Mouse (Mus musculus) kidney, embryonic 14.5 days (tissue): ENCODE results near the gene Gm9970. TPM values are rescaled to one million over a fixed set of nuclear protein-coding genes. Genes with fewer than 3 reads are reported as not detected.

Source experiments
- ATAC-seq: fragments of 200-750 bp; cut with Nextera tagmentation; 2 replicates; pipeline ENCODE4 v1.8.0; 2017; ENCODE audit warnings: moderate number of reproducible peaks, mild to moderate bottlenecking, moderate TSS enrichment, moderate library complexity; ENCODE audit not compliant: low FRiP score, low TSS enrichment
- H3K27ac ChIP-seq: fragments of 300-500 bp; sonication (generic); 2 replicates; pipeline ENCODE4 v1.5.1; 2014; ENCODE audit warnings: low read depth, mild to moderate bottlenecking, low read length, moderate library complexity, mixed read lengths
- H3K27me3 ChIP-seq: fragments of 300-500 bp; sonication (generic); 2 replicates; pipeline ENCODE4 v1.6.1; 2014; ENCODE audit warnings: mild to moderate bottlenecking, low read length; ENCODE audit not compliant: control insufficient read depth, insufficient read depth
- H3K36me3 ChIP-seq: fragments of 300-500 bp; sonication (generic); 2 replicates; pipeline ENCODE4 v1.6.1; 2014; ENCODE audit warnings: low read length, mixed read lengths; ENCODE audit not compliant: control insufficient read depth, insufficient read depth
- H3K4me1 ChIP-seq: fragments of 300-500 bp; sonication (generic); 2 replicates; pipeline ENCODE4 v1.6.1; 2014; ENCODE audit warnings: low read length, mixed read lengths; ENCODE audit not compliant: control insufficient read depth, insufficient read depth
- H3K4me2 ChIP-seq: fragments of 300-500 bp; sonication (generic); replicated peaks from 2 replicates; pipeline ENCODE4 v1.6.1; 2014; ENCODE audit warnings: low read depth, mild to moderate bottlenecking, low read length
- H3K4me3 ChIP-seq: fragments of 300-500 bp; sonication (generic); 2 replicates; pipeline ENCODE4 v1.5.1; 2014; ENCODE audit warnings: mild to moderate bottlenecking, low read length
- H3K9ac ChIP-seq: fragments of 300-500 bp; sonication (generic); 2 replicates; pipeline ENCODE4 v1.6.1; 2014; ENCODE audit warnings: low read depth, mild to moderate bottlenecking, low read length, moderate library complexity
- H3K9me3 ChIP-seq: fragments of 300-500 bp; sonication (generic); 2 replicates; pipeline ENCODE4 v1.6.1; 2016; ENCODE audit warnings: low read length; ENCODE audit not compliant: control insufficient read depth
- WGBS: fragments of 180-500 bp; shearing (Covaris S2); extraction: QIAGEN DNeasy Blood & Tissue Kit; methylation state at CpG from one replicate; pipeline ENCODE4 v1.1.7; 2014; 5-methylcytosine and 5-hydroxymethylcytosine counted together
- polyA plus RNA-seq: library from polyadenylated mRNA; unstranded; fragments of >200 nt; fragmentation: Nextera tagmentation; extraction: Ambion mirVana; gene quantifications from 2 replicates; pipeline ENCODE4 v1.2.1, GENCODE M21; 2014

Gm9970 gene
- polyA plus RNA-seq, 1 experiment from 2014 or later: 0.72 TPM

DNA sequence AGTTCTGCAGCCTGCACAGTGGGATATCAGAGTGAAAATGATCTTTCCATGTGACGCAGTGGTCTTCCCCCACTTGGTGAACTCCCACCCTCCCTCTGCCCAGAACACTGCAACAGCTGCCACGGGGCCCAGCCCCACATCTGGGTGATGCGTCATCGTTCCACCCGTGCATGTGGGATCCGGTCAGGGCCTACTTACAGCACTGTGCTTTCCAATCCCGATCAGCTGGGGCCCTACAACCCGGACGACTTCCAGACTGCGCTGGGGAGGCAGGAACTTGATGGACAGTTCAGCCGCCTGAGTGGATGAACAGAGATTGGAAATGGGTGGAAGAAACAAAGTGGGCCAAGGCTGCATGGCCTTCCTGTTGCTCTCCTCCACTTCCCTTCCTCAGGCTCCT is 16.6 kb upstream of the Gm9970 start:
- no peaks in the 10 kb centered on the region for H3K9me3 ChIP-seq
- H3K4me2 ChIP-seq: no peak overlapping the region
- no peaks in the 10 kb centered on the region for H3K4me1 ChIP-seq
- no peak for ATAC-seq
- H3K36me3 ChIP-seq: peaks cover 58% of the 10 kb centered on the region
- 83% methylated on average over 11 of the region's 11 CpGs for WGBS
- H3K4me3 ChIP-seq: no peak overlapping the region
- no peak overlapping the region for H3K9ac ChIP-seq
- H3K27ac ChIP-seq: no peak overlapping the region
- H3K27me3 ChIP-seq: no peaks in the 10 kb centered on the region

DNA sequence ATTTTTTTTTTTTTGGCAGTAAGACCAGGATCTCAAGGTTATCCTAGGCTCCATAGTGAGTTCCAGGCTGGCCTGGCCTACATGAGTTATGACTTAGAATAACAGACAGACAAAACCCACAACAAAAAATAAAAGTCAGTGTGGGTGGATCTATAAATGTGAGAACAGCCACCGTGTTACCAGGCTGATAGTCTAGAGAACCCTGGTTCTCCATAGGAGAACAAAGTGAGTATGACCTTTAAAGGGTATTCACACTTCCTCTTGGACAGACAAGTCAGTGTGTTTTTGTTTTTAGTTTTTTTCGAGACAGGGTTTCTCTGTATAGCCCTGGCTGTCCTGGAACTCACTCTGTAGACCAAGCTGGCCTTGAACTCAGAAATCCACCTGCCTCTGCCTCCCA is 14.9 kb upstream of the Gm9970 start:
- Histone ChIP-seq H3K9me3 (no peaks in the 10 kb centered on the region), H3K4me2 (no peak overlapping the region), H3K9ac (no peak overlapping the region), H3K27me3 (no peaks in the 10 kb centered on the region), H3K27ac (no peak overlapping the region), H3K4me1 (peaks cover 4% of the 10 kb centered on the region; the same call in 1 of the 2 replicates), H3K36me3 (peaks cover 60% of the 10 kb centered on the region), H3K4me3 (no peak overlapping the region)
- ATAC-seq: no peak
- WGBS: 86% methylated on average over 2 of the region's 2 CpGs

DNA sequence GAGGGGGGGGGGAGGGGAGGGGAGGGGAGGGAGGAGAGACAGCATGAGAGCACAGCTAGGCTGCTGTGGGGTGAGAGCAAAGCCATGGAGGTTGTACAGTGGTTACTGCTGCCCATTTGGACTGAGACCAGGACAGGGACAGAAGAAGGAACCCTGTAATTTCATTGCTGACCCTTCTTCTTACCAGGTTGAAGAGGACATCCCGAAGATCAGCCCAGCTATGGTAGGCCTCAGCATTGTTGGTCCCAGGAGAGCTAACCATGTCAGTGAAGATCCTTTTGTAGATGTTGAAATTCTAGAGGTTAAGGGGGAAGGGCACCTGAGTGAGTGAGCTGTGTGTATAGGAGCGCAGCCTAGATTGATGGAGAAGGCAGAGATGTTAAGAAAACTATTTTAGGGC is 14.3 kb upstream of the Gm9970 start:
- Histone ChIP-seq H3K9me3 (no peaks in the 10 kb centered on the region), H3K27ac (no peak overlapping the region), H3K4me2 (no peak overlapping the region), H3K4me3 (no peak overlapping the region), H3K9ac (no peak overlapping the region), H3K4me1 (peaks cover 4% of the 10 kb centered on the region; the same call in 1 of the 2 replicates), H3K36me3 (peaks cover 60% of the 10 kb centered on the region), H3K27me3 (no peaks in the 10 kb centered on the region)
- 93% methylated on average over 2 of the region's 2 CpGs for WGBS
- no peak for ATAC-seq

DNA sequence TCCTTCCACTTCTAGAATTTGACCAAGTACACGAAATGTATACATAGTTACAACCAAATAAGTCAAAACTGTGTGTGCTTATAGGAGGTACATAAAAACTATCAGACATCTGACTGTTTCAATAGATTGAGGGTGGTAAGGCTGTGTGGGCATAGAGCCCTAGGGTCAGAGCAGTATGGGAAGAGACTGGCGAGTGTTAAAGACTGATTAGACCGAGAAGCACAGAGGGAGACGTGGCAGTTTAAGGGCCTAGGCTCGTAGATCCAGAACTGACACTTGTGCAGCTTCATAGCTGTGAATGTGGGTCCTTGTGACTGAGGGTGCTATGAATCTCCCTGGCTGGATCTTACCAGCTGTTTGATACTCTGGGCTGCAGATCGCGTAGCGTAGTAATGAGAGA is 13.9 kb upstream of the Gm9970 start:
- Histone ChIP-seq H3K27ac (no peak overlapping the region), H3K4me3 (no peak overlapping the region), H3K27me3 (no peaks in the 10 kb centered on the region), H3K36me3 (peaks cover 60% of the 10 kb centered on the region), H3K4me1 (peaks cover 4% of the 10 kb centered on the region; the same call in 1 of the 2 replicates), H3K4me2 (no peak overlapping the region), H3K9ac (no peak overlapping the region), H3K9me3 (no peaks in the 10 kb centered on the region)
- WGBS: 85% methylated on average over 8 of the region's 8 CpGs
- no peak for ATAC-seq

DNA sequence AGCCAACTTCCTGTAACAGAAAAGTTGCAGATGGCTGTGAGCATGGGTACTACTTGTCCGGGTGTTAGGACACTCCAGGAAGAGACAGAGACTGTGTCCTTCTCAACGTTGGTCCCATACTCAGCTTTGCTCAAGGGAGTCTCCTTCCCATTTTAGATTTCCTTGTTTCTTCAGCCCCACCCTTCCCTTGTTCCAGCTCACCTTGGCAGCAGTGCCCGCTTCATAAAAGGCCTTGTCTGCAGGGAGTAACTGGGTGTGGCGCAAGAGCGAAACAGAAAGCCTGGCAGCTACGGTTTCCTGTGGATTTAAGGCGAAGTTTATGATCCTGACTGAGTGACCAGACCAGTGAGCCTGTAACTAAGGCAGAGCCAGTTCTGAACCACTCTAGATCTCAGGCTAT is 13.4 kb upstream of the Gm9970 start:
- Histone ChIP-seq H3K4me3 (no peak overlapping the region), H3K9me3 (no peaks in the 10 kb centered on the region), H3K4me2 (no peak overlapping the region), H3K27me3 (no peaks in the 10 kb centered on the region), H3K27ac (no peak overlapping the region), H3K36me3 (peaks cover 60% of the 10 kb centered on the region), H3K9ac (no peak overlapping the region), H3K4me1 (peaks cover 4% of the 10 kb centered on the region; the same call in 1 of the 2 replicates)
- no peak for ATAC-seq
- 77% methylated on average over 7 of the region's 7 CpGs for whole genome bisulfite sequencing

DNA sequence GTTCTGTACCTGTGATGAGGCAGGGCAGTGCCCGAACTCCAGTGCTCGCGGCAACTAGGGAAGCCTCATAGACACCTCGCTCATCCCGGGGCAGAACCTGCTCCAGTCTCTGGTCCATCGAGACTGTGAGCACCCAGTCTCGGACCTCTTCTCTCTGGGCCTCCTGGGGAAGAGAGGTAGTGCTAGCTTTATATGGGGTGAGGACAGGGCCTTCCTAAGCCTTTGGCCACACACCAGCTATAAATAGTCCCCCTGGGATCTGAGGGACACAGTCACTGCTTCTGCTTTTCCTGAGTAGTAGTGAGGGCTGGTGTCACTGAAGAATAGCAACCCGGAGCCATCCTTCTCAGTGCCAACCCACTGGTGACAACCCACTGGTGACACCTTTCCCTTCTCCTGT is 12.8 kb upstream of the Gm9970 start:
- no peaks in the 10 kb centered on the region for H3K27me3 ChIP-seq
- WGBS: 90% methylated on average over 8 of the region's 8 CpGs
- no peaks in the 10 kb centered on the region for H3K9me3 ChIP-seq
- no peak overlapping the region for H3K4me2 ChIP-seq
- H3K4me3 ChIP-seq: no peak overlapping the region
- peaks cover 4% of the 10 kb centered on the region; the same call in 1 of the 2 replicates for H3K4me1 ChIP-seq
- no peak overlapping the region for H3K27ac ChIP-seq
- no peak for ATAC-seq
- no peak overlapping the region for H3K9ac ChIP-seq
- H3K36me3 ChIP-seq: peaks cover 63% of the 10 kb centered on the region

DNA sequence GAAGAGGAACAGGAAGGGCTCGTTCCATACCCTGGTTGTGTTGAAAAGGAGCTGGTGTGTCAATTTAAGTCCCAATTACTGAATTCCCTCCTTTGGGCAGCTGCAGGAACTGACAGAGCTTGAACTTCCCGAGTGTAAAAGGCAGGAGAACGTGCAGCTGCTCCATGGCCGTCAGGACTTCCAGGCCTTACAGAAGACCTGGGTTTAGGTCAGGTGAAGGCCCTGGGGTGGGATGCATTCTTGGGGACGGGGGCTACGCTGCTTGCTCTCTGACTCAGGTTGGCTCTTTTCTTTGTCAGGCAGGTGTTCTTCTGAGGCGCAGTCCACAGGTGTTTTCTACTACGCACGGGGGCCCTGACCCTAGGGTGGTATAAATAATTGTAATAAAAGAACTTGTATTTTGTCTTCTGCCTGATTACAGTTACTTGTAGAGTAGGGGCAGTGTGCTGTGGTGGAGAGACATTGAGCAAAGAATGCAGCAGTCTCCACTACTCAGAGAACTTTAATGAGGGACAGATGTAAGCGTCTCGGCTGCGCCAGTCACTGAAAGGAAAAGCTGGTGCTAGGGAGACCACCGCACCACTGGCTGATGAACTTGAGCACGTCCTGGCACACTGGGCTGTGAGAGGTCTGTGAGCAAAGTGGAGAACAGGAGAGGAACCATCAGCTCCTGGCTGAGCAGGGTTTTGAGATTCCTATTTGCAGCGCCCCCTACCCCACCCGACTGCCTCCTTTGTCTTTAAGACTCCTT is 11.9 kb upstream of the Gm9970 start:
- Histone ChIP-seq H3K27me3 (no peaks in the 10 kb centered on the region), H3K36me3 (peaks cover 70% of the 10 kb centered on the region), H3K9me3 (no peaks in the 10 kb centered on the region), H3K4me2 (no peak overlapping the region; the same call in 1 of the 2 replicates), H3K4me3 (peak overlapping the region; percentile 38; the same call in 1 of the 2 replicates), H3K4me1 (peaks cover 4% of the 10 kb centered on the region; the same call in 1 of the 2 replicates), H3K9ac (no peak overlapping the region), H3K27ac (no peak overlapping the region)
- WGBS: 75% methylated on average over 16 of the region's 16 CpGs
- no peak for ATAC-seq

DNA sequence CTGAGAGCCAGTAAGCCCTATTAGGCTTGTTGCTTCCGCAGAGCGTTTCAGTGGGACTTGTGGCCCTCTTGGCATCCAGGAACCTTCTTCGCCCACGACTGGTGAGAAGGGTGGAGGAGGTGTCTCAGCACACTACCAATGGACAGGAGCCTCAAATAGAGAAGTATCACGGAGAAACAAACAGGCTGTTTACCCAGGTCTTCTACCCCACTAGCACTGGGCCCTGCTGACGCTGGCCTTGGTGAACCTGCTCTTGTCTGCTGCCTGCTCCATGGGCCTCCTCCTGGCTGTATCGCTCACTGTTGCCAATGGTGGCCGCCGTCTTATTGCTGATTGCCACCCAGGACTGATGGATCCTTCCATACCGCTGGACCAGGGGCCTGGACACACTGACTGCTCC is 11.1 kb upstream of the Gm9970 start:
- WGBS: 41% methylated on average over 10 of the region's 10 CpGs
- Histone ChIP-seq H3K4me3 (peak overlapping the region; percentile 38), H3K27me3 (no peaks in the 10 kb centered on the region), H3K9me3 (no peaks in the 10 kb centered on the region), H3K27ac (no peak overlapping the region), H3K36me3 (peaks cover 70% of the 10 kb centered on the region), H3K4me2 (peak overlapping the region; percentile 48), H3K9ac (peak overlapping the region; percentile 58), H3K4me1 (peaks cover 4% of the 10 kb centered on the region; the same call in 1 of the 2 replicates)
- ATAC-seq: no peak

DNA sequence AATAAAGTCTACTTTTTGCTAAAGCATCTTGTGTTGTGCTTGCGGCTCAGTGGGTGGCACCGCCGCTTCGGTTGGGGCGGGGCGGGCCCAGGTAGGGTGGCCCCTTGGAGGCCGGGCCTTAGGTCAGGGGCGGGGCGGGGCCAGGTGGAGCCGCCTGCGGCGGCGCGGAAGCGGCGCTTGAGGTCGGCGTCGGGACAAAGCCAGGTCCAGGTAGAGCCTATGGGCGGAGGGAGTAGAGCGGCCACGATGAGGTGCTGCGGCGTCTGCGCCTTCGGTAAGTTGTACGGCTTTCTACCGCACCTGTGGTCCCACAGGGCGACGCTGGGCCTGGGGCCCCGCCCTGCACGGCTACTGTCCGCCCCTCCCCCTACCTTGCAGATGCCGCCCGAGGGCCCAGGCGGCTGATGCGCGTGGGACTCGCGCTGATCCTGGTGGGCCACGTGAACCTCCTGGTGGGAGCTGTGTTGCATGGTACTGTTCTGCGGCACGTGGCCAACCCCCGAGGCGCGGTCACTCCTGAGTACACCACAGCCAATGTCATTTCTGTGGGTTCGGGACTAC is 10.6 kb upstream of the Gm9970 start, which contains the start of gene Krtcap3:
Gene Krtcap3, plus strand, starts transcription at position 151 of the 561 bp plus-strand sequence.
- Histone ChIP-seq H3K9me3 (no peaks in the 10 kb centered on the region), H3K27ac (peak within 1 kb of the TSS; percentile 55; the same call in 1 of the 2 replicates), H3K4me3 (peak within 1 kb of the TSS; percentile 38), H3K4me2 (peak within 1 kb of the TSS; percentile 48), H3K27me3 (no peaks in the 10 kb centered on the region), H3K36me3 (peaks cover 74% of the 10 kb centered on the region), H3K4me1 (peaks cover 4% of the 10 kb centered on the region; the same call in 1 of the 2 replicates), H3K9ac (peak within 1 kb of the TSS; percentile 58)
- 17% methylated on average over 45 of the region's 47 CpGs for WGBS
- ATAC-seq: peak; percentile 88
